Mouse (Mus musculus) lung, embryonic 16.5 days (tissue): ENCODE measurements around the gene Oaf. TPM values are rescaled to one million over a fixed set of nuclear protein-coding genes. Genes with fewer than 3 reads are reported as not detected.

Source experiments
- ATAC-seq: fragments of 200-750 bp; cut with Nextera tagmentation; 2 replicates; pipeline ENCODE4 v1.8.0; 2017; ENCODE audit warnings: low read depth, mild to moderate bottlenecking, moderate library complexity
- H3K27ac ChIP-seq: fragments of 300-500 bp; sonication (generic); 2 replicates; pipeline ENCODE4 v1.5.1; 2014; ENCODE audit warnings: mild to moderate bottlenecking, control low read depth, low read length
- H3K27me3 ChIP-seq: fragments of 300-500 bp; sonication (generic); 2 replicates; pipeline ENCODE4 v1.6.1; 2014; ENCODE audit warnings: low read depth, low read length, mixed read lengths; ENCODE audit not compliant: control insufficient read depth, insufficient read depth
- H3K36me3 ChIP-seq: fragments of 300-500 bp; sonication (generic); 2 replicates; pipeline ENCODE4 v1.6.1; 2014; ENCODE audit warnings: low read length; ENCODE audit not compliant: control insufficient read depth, insufficient read depth
- H3K4me1 ChIP-seq: fragments of 300-500 bp; sonication (generic); replicated peaks from 2 replicates; pipeline ENCODE4 v1.6.1; 2014; ENCODE audit warnings: low read length, mixed read lengths; ENCODE audit not compliant: control insufficient read depth, insufficient read depth
- H3K4me2 ChIP-seq: fragments of 300-500 bp; sonication (generic); 2 replicates; pipeline ENCODE4 v1.6.1; 2014; ENCODE audit warnings: low read depth, low read length, control low read depth
- H3K4me3 ChIP-seq: fragments of 300-500 bp; sonication (generic); 2 replicates; pipeline ENCODE4 v1.5.1; 2014; ENCODE audit warnings: mild to moderate bottlenecking, low read length, control low read depth
- H3K9ac ChIP-seq: fragments of 300-500 bp; sonication (generic); 2 replicates; pipeline ENCODE4 v1.6.1; 2014; ENCODE audit warnings: low read length, control low read depth
- H3K9me3 ChIP-seq: fragments of 300-500 bp; sonication (generic); 2 replicates; pipeline ENCODE4 v1.6.1; 2016; ENCODE audit warnings: low read length; ENCODE audit not compliant: control insufficient read depth
- WGBS: fragments of 180-500 bp; shearing (Covaris S2); extraction: QIAGEN DNeasy Blood & Tissue Kit; methylation state at CpG from one replicate; pipeline ENCODE4 v1.1.7; 2014; 5-methylcytosine and 5-hydroxymethylcytosine counted together
- polyA plus RNA-seq: library from polyadenylated mRNA; unstranded; fragments of >200 nt; fragmentation: Nextera tagmentation; extraction: Ambion mirVana; gene quantifications from 2 replicates; pipeline ENCODE4 v1.2.1, GENCODE M21; 2015

Oaf gene
- polyA plus RNA-seq, 1 experiment from 2014 or later, result 38.0 TPM

- H3K9me3 ChIP-seq, result no peaks in the 10 kb centered on the region
- H3K9ac ChIP-seq, result peak overlapping the region; percentile 2
- H3K4me3 ChIP-seq, result peak overlapping the region; percentile 65; the same call in 1 of the 2 replicates
- no peak overlapping the region; the same call in none of the 2 replicates for H3K27ac ChIP-seq
- ATAC-seq, result no peak
- peak overlapping the region; percentile 66 for H3K4me2 ChIP-seq
- H3K36me3 ChIP-seq, result peaks cover 4% of the 10 kb centered on the region; the same call in 1 of the 2 replicates
- H3K4me1 ChIP-seq, result peaks cover 38% of the 10 kb centered on the region
- WGBS, result 46% methylated on average over 7 of the region's 7 CpGs
- H3K27me3 ChIP-seq, result no peaks in the 10 kb centered on the region
Measured at GRCm38 (mm10) chr9:43237111-43237775, 2.5 kb downstream of the Oaf start.

GRCm38 (mm10) chr9:43236576-43236975, 3.1 kb downstream of the Oaf start:
- WGBS, result 68% methylated on average over 7 of the region's 7 CpGs
- Histone ChIP-seq H3K4me3 (no peak overlapping the region), H3K27ac (no peak overlapping the region), H3K27me3 (no peaks in the 10 kb centered on the region), H3K4me1 (peaks cover 44% of the 10 kb centered on the region), H3K9me3 (no peaks in the 10 kb centered on the region), H3K36me3 (peaks cover 4% of the 10 kb centered on the region; the same call in 1 of the 2 replicates), H3K9ac (no peak overlapping the region), H3K4me2 (no peak overlapping the region; the same call in 1 of the 2 replicates)
- no peak for ATAC-seq

- WGBS, result 86% methylated on average over 1 of the region's 1 CpGs
- ATAC-seq, result no peak
- Histone ChIP-seq H3K36me3 (peaks cover 4% of the 10 kb centered on the region; the same call in 1 of the 2 replicates), H3K4me3 (no peak overlapping the region), H3K4me1 (peaks cover 49% of the 10 kb centered on the region), H3K9ac (no peak overlapping the region), H3K9me3 (no peaks in the 10 kb centered on the region), H3K27ac (no peak overlapping the region), H3K27me3 (no peaks in the 10 kb centered on the region), H3K4me2 (no peak overlapping the region)
Measured at GRCm38 (mm10) chr9:43236106-43236505, 3.6 kb downstream of the Oaf start.

GRCm38 (mm10) chr9:43235336-43235735, 4.4 kb downstream of the Oaf start:
- Histone ChIP-seq H3K9ac (no peak overlapping the region), H3K27ac (no peak overlapping the region), H3K36me3 (peaks cover 4% of the 10 kb centered on the region; the same call in 1 of the 2 replicates), H3K4me2 (no peak overlapping the region), H3K4me1 (peaks cover 54% of the 10 kb centered on the region), H3K4me3 (no peak overlapping the region), H3K9me3 (no peaks in the 10 kb centered on the region), H3K27me3 (no peaks in the 10 kb centered on the region)
- no peak for ATAC-seq
- WGBS, result 71% methylated on average over 6 of the region's 6 CpGs

GRCm38 (mm10) chr9:43234496-43234895, 5.2 kb downstream of the Oaf start:
- Histone ChIP-seq H3K9me3 (no peaks in the 10 kb centered on the region), H3K27me3 (no peaks in the 10 kb centered on the region), H3K9ac (no peak overlapping the region), H3K36me3 (peaks cover 4% of the 10 kb centered on the region; the same call in 1 of the 2 replicates), H3K4me2 (no peak overlapping the region), H3K4me1 (peaks cover 54% of the 10 kb centered on the region), H3K4me3 (no peak overlapping the region), H3K27ac (no peak overlapping the region)
- ATAC-seq, result no peak
- 44% methylated on average over 5 of the region's 5 CpGs for WGBS

GRCm38 (mm10) chr9:43233515-43233914, 6.2 kb downstream of the Oaf start:
- no peaks in the 10 kb centered on the region for H3K27me3 ChIP-seq
- no peaks in the 10 kb centered on the region for H3K9me3 ChIP-seq
- H3K4me1 ChIP-seq, result peaks cover 54% of the 10 kb centered on the region
- WGBS, result 97% methylated on average over 1 of the region's 1 CpGs
- no peak overlapping the region for H3K4me3 ChIP-seq
- peak overlapping the region; percentile 72 for H3K27ac ChIP-seq
- no peak for ATAC-seq
- H3K4me2 ChIP-seq, result no peak overlapping the region
- peaks cover 4% of the 10 kb centered on the region; the same call in 1 of the 2 replicates for H3K36me3 ChIP-seq
- H3K9ac ChIP-seq, result no peak overlapping the region; the same call in 1 of the 2 replicates

- peaks cover 4% of the 10 kb centered on the region; the same call in 1 of the 2 replicates for H3K36me3 ChIP-seq
- no peaks in the 10 kb centered on the region for H3K27me3 ChIP-seq
- H3K27ac ChIP-seq, result peak overlapping the region; percentile 72
- H3K4me2 ChIP-seq, result no peak overlapping the region
- WGBS, result 48% methylated on average over 5 of the region's 5 CpGs
- peaks cover 52% of the 10 kb centered on the region for H3K4me1 ChIP-seq
- H3K4me3 ChIP-seq, result no peak overlapping the region
- no peaks in the 10 kb centered on the region for H3K9me3 ChIP-seq
- H3K9ac ChIP-seq, result no peak overlapping the region; the same call in 1 of the 2 replicates
- no peak for ATAC-seq
Measured at GRCm38 (mm10) chr9:43233044-43233443, 6.7 kb downstream of the Oaf start.

- H3K4me1 ChIP-seq, result peaks cover 45% of the 10 kb centered on the region
- ATAC-seq, result peak; percentile 51
- peak overlapping the region; percentile 84 for H3K27ac ChIP-seq
- H3K9ac ChIP-seq, result peak overlapping the region; percentile 21; the same call in 1 of the 2 replicates
- WGBS, result 15% methylated on average over 5 of the region's 5 CpGs
- H3K4me3 ChIP-seq, result no peak overlapping the region
- no peaks in the 10 kb centered on the region for H3K27me3 ChIP-seq
- H3K9me3 ChIP-seq, result no peaks in the 10 kb centered on the region
- no peak overlapping the region for H3K4me2 ChIP-seq
- H3K36me3 ChIP-seq, result peaks cover 4% of the 10 kb centered on the region; the same call in 1 of the 2 replicates
Measured at GRCm38 (mm10) chr9:43232286-43232685, 7.4 kb downstream of the Oaf start.

GRCm38 (mm10) chr9:43231805-43232204, 7.9 kb downstream of the Oaf start:
- Histone ChIP-seq H3K4me3 (no peak overlapping the region), H3K27me3 (no peaks in the 10 kb centered on the region), H3K9me3 (no peaks in the 10 kb centered on the region), H3K27ac (peak overlapping the region; percentile 84), H3K4me2 (peak overlapping the region; percentile 5; the same call in 1 of the 2 replicates), H3K36me3 (peaks cover 4% of the 10 kb centered on the region; the same call in 1 of the 2 replicates), H3K4me1 (peaks cover 42% of the 10 kb centered on the region), H3K9ac (peak overlapping the region; percentile 21; the same call in 1 of the 2 replicates)
- ATAC-seq, result peak; percentile 87
- 29% methylated on average over 4 of the region's 4 CpGs for WGBS
